ENCODE assay signal across 25 mouse cellular contexts in the genomic region with DNA sequence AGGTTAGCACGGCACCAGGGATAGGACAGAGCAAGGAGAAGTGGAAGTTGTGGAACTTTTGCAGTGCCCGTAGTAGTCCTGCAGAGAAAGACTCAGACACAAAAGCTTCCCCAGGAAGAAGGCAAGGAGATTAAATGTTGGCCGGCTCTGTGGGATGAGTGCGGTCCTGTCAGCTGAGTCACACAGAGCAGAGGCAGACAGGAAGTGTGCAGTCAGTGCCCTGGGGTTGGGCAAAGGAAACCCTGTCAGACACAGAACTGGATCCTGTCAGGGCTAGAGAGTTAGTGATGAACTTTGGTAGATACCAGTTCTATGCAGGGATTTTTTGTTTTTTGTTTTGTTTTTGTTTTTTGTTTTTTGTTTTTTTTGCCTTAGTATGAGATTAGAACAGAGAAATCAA.
DNase-seq lines count a peak whose midpoint lies in the region; ATAC-seq and TF ChIP-seq lines count a peak whose summit lies in the region.
"Had no signal": no experiment of that assay in that cellular context is flagged by ENCODE, and none has a peak within 500 bp of the region (broad histone marks: within the 10 kb centered on the region; RNA-seq: fewer than 3 reads in every experiment).

No protein-coding gene starts in this region.

- TF ChIP-seq EP300 in lung, postnatal 0 days (IDR thresholded peaks at IDR 0.05): no peak

- no peaks in the 10 kb centered on the region for H3K4me1 ChIP-seq in heart, embryonic 15.5 days (replicated peaks)
- no peaks in the 10 kb centered on the region for H3K4me1 ChIP-seq in lung, postnatal 0 days (ENCODE audit: insufficient read depth, low read depth, low read length)
- H3K4me1 ChIP-seq: embryonic facial prominence, embryonic 15.5 days; forebrain, embryonic 15.5 days; hindbrain, embryonic 10.5 days; intestine, embryonic 15.5 days; kidney, embryonic 15.5 days; limb, embryonic 10.5 days; lung, embryonic 15.5 days; midbrain, embryonic 12.5 days had no signal

- WGBS in heart, embryonic 15.5 days: 50% methylated on average over 4 of the region's 4 CpGs
- 58% methylated on average over 4 of the region's 4 CpGs for WGBS in lung, postnatal 0 days

- no peaks in the 10 kb centered on the region for H3K9me3 ChIP-seq in heart, embryonic 15.5 days (replicated peaks)
- H3K9me3 ChIP-seq in lung, postnatal 0 days (ENCODE audit: low read length): no peaks in the 10 kb centered on the region
- H3K9me3 ChIP-seq: embryonic facial prominence, embryonic 15.5 days; forebrain, embryonic 15.5 days; intestine, embryonic 15.5 days; kidney, embryonic 15.5 days; limb, embryonic 10.5 days; lung, embryonic 15.5 days; midbrain, embryonic 12.5 days had no signal

- H3K4me3 ChIP-seq in heart, embryonic 15.5 days: no peak overlapping the region
- H3K4me3 ChIP-seq in lung, postnatal 0 days (ENCODE audit: low read depth, low read length): no peak overlapping the region
- H3K4me3 ChIP-seq: embryonic facial prominence, embryonic 15.5 days; forebrain, embryonic 15.5 days; hindbrain, embryonic 10.5 days; intestine, embryonic 15.5 days; kidney, embryonic 15.5 days; left cerebral cortex, adult 2 months; limb, embryonic 10.5 days; lung, embryonic 15.5 days; midbrain, embryonic 12.5 days had no signal

- H3K36me3 ChIP-seq in heart, embryonic 15.5 days: no peaks in the 10 kb centered on the region
- H3K36me3 ChIP-seq in lung, postnatal 0 days (ENCODE audit: insufficient read depth, low read length): no peaks in the 10 kb centered on the region
- H3K36me3 ChIP-seq: embryonic facial prominence, embryonic 15.5 days; forebrain, embryonic 15.5 days; hindbrain, embryonic 10.5 days; intestine, embryonic 15.5 days; kidney, embryonic 15.5 days; limb, embryonic 10.5 days; lung, embryonic 15.5 days; midbrain, embryonic 12.5 days had no signal

- peak; percentile 47; the same call in 1 of the 2 replicates for ATAC-seq in heart, embryonic 15.5 days (replicated peaks; ENCODE audit: insufficient number of reproducible peaks, insufficient read depth, low FRiP score, low read depth)
- no peak for ATAC-seq in lung, postnatal 0 days
- ATAC-seq: forebrain, embryonic 15.5 days; hindbrain, embryonic 16.5 days; intestine, embryonic 15.5 days had no signal

- no peak overlapping the region for H3K27ac ChIP-seq in heart, embryonic 15.5 days
- H3K27ac ChIP-seq in lung, postnatal 0 days (ENCODE audit: low read length): no peak overlapping the region
- H3K27ac ChIP-seq: embryonic facial prominence, embryonic 15.5 days; forebrain, embryonic 15.5 days; hindbrain, embryonic 10.5 days; intestine, embryonic 15.5 days; kidney, embryonic 15.5 days; left cerebral cortex, adult 2 months; limb, embryonic 10.5 days; liver, embryonic 14.5 days; lung, embryonic 15.5 days; macrophage; midbrain, embryonic 12.5 days had no signal

- no peak for DNase-seq in heart, adult 18-20 months
- DNase-seq in lung, postnatal 0 days (ENCODE audit: low spot score): peak; percentile 6
- DNase-seq in lung, postnatal 14 days: no peak
- peak; percentile 8 for DNase-seq in adipocyte (ENCODE audit: low spot score)
- no peak for DNase-seq in cerebellum, adult 9-10 months
- no peak for DNase-seq in urinary bladder, postnatal 36 days (ENCODE audit: low spot score in 2 of 2)
- DNase-seq: adrenal gland, postnatal 25 days; cerebellum, adult 8-10 months; kidney, postnatal 4 days; layer of hippocampus, adult 9-11 months; thymus, adult 18-20 months; thymus, postnatal 36 days had no signal

- no peaks in the 10 kb centered on the region for H3K27me3 ChIP-seq in heart, embryonic 15.5 days
- no peaks in the 10 kb centered on the region for H3K27me3 ChIP-seq in lung, postnatal 0 days (replicated peaks; ENCODE audit: insufficient read depth, low read length)
- H3K27me3 ChIP-seq: embryonic facial prominence, embryonic 15.5 days; forebrain, embryonic 15.5 days; intestine, embryonic 15.5 days; kidney, embryonic 15.5 days; lung, embryonic 15.5 days; midbrain, embryonic 12.5 days had no signal

- H3K4me2 ChIP-seq in heart, embryonic 15.5 days: no peak overlapping the region
- no peak overlapping the region for H3K4me2 ChIP-seq in lung, postnatal 0 days (replicated peaks; ENCODE audit: low read depth, low read length)
- H3K4me2 ChIP-seq: embryonic facial prominence, embryonic 15.5 days; forebrain, embryonic 15.5 days; intestine, embryonic 15.5 days; kidney, embryonic 15.5 days; lung, embryonic 15.5 days; midbrain, embryonic 12.5 days had no signal

- no peak for TF ChIP-seq CTCF in lung, postnatal 0 days (IDR thresholded peaks at IDR 0.05)

- no peak overlapping the region for H3K9ac ChIP-seq in heart, embryonic 15.5 days
- no peak overlapping the region for H3K9ac ChIP-seq in lung, postnatal 0 days (replicated peaks; ENCODE audit: low read depth)
- H3K9ac ChIP-seq: embryonic facial prominence, embryonic 15.5 days; forebrain, embryonic 15.5 days; intestine, embryonic 15.5 days; kidney, embryonic 15.5 days; liver, embryonic 14.5 days; lung, embryonic 15.5 days; midbrain, embryonic 12.5 days had no signal

Comparison
In these comparisons a context has a peak if more than half of its experiments do, and no peak if none do; other contexts are left out.
1. DNase-seq: peak in lung, postnatal 0 days (single experiment) and adipocyte (single experiment); none in heart, adult 18-20 months (0 of 2), lung, postnatal 14 days (single experiment), cerebellum, adult 9-10 months (single experiment) and urinary bladder, postnatal 36 days (0 of 2).